Mouse (Mus musculus) left cerebral cortex, adult 9 months (tissue): ENCODE results near the gene Gm20481.
"Not testable (repeated sequence)": the region's sequence is repeated elsewhere in the genome, so short reads cannot be mapped to it uniquely, and the experiment has no call there.

Experiments used
- DNase-seq, 2 experiments: peaks; one replicate each; pipeline ENCODE4 v3.0.0; 2022; ENCODE audit warnings: low spot score in 2 of 2

The Gm20481 gene

DNA sequence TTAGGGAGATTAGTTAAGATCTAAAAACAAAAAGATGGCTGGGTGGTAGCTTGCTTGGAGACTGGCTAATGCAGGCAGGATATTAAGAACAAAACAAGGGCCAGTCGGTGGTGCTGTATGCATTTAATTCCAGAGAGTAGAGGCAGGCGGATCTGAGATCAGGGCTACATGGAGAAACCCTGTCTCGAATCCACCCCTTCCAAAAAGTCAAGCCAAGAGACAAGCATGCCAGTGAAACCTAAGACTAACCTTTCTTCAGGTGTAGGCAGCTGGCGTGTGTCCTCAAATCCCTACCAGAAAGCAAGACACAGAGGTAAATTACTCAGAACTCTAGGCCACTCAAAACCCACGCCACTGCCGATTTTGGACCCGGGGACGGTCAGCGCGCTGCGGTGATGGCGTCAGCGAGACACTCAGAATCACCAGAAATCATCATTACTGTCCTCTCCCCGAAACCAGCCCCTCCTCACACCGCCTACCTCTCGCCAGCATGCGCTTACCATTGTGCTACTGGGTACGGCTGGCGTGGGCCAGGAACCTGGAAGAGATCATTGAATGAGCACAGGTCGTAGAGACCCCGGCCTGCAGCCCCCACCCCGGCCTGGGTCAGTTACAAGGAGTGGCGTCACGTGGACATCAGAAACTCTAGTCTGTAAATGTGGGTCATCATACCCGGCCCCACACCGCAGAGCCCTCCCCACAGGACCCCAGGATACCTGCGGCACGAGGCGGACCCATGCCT is 17.9 kb upstream of the Gm20481 start:
- DNase-seq, result peak in 1 of 2 experiments; percentile 50

DNA sequence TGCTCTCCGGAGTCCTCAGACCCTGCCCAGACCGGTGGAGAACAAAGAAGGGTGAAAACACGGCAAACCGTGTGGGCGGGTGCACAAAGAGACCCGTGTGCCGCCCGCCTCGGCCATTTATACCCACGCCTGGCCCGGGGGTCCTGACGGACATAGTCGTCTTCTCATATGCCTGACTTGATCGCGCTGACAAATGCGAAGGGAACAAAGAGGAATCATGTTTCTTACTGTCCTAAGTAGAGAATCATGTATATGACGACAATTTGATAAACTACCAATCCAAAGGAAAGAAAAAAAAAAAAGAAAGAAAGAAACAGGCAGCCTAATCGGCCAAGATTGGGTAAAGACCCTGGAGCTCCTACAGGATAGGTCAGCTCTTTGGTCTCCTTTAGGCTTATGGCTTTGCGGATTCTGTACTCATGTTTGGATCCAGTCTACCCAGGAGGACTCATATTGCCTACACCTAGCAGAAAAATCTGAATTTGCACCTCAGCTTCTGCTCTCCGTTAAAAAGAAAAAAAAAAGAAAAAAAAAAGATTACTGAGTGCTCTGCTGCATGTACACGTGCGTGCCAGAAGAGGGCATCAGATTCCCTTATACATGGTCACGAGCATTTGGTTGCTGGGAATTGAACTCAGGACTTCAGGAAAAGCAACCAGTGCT is 17.2 kb upstream of the Gm20481 start:
- peak; percentile 52 to 77 for DNase-seq

DNA sequence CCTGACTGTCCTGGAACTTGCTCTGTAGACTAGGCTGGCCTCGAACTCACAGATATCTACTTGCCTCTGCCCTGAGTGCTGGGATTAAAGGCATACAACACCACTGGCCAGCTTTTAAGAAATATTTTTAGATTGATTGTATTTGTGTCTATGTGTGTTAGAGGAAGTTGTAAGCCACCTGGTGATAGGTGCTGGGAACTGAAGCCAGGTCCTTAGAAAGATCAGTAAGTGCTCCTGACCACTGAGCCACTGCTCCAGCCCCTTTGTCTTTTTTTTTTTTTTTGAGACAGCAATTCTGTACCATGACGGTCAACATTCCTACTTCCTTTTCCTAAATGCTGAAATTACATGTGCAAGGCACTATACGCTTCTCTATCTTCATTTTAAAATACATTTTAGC is 16.5 kb upstream of the Gm20481 start:
- no peak for DNase-seq

DNA sequence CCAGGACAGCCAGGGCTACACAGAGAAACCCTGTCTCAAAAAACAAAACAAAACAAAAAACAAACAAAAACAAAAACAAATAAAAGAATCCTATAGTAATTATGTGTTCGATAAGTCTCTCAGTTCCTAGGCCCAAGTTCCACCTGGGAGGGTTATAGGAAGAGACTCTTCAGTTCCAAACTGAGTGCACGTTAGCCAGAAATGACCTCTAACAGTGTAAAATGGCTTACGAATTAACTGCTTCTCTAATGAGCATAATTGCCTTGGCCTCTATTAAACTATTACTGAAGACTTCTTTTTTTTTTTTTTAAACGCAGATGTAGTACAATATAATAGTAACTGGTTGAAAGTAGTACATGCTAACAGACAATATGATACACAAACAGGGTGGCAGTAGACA is 15.8 kb upstream of the Gm20481 start:
- no peak for DNase-seq

DNA sequence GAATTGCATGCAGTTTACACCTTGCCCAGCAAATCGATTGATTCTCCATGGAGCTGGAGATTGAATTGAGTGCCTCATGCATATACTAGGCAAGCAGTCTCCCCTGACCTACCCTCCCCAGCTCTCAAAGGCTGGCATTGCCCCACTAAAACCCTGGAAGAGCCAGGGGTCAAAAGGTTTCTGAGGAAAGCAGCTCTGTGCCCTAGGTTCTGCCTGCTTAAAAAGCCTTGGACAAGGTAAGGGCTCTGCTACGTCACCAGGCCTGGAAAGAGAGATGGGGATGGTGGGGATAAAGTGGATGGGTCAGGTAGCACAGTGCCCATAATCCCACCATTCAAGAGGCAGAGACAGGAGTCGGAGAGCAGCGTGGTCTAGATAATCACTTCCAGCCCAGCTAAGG is 14.9 kb upstream of the Gm20481 start:
- no peak for DNase-seq

DNA sequence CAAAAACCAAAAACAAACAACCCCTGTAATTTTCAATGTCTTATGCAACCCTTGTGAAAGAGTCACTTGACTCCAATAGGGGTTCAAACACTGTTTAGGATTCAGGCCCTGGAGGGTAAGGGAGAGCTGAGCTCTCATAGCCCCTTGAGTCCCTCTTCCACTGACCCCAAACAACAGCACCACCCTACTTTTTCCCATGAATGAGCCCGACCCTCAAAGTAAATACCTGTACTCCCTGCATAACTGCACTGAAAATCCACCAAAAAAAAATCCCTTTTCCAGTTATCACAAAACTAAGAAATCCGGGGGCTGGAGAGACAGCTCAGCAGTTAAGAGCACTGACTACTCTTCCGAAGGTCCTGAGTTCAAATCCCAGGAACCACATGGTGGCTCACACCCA is 13.8 kb upstream of the Gm20481 start:
- DNase-seq, result no peak

DNA sequence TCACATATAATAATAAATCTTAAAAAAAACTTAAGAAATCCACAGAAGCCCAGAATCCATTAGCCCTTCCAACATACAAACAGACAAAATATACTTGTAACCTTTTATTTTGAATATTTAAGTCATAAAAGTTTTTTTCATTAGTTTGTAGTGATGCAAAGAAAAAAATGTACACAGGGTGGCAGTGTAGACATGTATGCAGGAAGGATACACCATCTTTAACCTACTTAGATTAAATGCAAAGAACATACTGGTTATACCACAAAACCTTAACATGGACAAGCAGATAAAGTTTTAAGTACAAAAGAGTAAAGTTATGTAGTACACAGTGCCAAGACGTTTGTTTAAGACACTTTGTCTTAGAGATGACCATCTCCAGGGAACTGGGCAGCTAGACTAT is 13.4 kb upstream of the Gm20481 start:
- DNase-seq, result no peak

DNA sequence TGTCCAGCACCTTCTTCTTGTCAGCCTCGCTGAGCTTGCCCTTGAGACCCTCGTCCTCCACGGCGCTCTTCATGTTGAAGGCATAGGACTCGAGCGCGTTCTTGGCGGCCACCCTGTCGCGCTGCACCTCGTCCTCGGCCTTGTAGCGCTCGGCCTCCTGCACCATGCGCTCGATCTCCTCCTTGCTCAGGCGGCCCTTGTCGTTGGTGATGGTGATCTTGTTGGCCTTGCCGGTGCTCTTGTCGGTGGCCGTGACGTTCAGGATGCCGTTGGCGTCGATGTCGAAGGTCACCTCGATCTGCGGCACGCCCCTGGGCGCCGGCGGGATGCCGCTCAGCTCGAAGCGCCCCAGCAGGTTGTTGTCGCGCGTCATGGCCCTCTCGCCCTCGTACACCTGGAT is 12.4 kb upstream of the Gm20481 start:
- not testable (repeated sequence) for DNase-seq

DNA sequence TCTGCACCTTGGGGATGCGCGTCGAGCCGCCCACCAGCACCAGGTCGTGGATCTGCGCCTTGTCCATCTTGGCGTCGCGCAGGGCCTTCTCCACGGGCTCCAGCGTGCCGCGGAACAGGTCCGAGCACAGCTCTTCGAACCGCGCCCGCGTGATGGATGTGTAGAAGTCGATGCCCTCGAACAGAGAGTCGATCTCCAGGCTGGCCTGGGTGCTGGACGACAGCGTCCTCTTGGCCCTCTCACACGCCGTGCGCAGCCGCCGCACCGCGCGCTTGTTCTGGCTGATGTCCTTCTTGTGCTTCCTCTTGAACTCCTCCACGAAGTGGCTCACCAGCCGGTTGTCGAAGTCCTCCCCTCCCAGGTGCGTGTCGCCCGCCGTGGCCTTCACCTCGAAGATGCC is 11.7 kb upstream of the Gm20481 start:
- DNase-seq, result not testable (repeated sequence)

DNA sequence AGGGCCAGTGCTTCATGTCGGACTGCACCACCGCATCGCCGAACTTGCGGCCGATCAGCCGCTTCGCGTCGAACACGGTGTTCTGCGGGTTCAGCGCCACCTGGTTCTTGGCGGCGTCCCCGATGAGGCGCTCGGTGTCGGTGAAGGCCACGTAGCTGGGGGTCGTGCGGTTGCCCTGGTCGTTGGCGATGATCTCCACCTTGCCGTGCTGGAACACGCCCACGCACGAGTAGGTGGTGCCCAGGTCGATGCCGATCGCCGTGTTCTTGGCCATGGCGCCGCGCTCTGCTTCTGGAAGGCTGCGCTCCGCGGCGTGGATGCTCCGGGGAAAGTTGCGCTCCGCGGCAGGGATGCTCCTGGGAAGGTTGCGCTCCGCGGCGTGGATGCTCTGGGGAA is 11.0 kb upstream of the Gm20481 start:
- DNase-seq, result not testable (repeated sequence)

DNA sequence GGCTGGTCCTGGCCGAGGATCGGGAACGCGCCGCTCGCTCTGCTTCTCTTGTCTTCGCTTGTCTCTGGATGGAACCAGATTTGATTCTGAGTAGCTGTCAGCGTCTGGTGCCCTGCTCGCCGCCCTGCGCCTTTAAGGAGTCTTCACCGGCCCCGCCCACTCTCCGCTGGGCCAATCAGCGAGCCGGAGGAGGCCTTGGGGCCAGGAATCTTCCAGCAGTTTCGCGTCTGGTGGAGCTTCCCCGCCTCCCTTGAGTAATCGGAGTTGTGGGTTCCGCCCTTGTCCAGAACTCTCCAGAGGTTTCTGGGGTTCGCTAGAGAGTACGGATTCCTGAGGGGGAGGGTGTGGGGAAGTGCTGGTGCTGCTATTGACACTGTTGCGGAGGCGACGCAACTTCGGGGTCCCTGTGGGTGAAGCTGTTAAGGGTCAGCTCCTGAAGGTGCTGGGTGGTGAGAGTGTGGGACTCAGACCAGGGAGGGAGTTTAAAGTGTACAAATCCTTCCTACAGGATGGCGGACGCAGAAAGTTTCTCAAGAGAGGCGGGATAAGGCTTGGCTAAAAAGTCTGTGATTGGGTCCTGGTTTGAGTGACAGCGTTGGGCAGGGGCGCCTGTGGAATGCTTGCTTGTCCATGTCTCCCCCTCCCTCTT is 10.5 kb upstream of the Gm20481 start, which contains the start of gene Hspa1b:
TSS of gene Hspa1b (minus strand) at position 109 of the 649 bp plus-strand sequence.
- peak; percentile 69 to 85 for DNase-seq

DNA sequence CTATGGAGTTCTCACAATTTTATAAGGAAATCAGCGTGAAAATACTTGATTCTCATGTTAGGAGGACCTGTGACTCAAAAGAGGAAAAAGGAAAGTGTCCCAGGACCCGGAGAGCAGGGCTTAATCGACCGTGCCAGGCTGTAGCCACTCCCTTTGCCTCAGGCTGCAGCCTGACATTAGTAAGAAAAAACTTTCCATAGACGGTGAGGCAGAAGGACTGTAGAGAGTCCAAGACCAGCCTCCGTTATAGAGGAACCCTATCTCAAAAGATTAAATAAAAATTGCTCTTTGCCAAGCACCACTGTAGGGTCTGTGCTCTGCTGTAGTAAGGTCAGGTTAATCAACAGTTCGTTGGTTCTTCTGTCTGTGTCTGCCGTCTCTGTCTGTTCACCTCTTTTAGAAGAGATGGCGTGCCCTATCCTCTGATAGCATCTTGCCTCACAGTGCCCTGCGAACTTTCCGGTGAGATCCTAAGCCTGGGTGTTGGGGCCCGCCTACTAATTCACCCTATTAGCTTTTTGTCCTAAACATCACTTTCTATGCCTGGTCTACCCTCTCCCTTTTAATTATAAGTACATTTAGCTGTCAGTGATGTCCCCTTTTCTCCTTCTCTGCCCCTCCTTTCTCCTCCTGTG is 9.7 kb upstream of the Gm20481 start:
- DNase-seq, result no peak

DNA sequence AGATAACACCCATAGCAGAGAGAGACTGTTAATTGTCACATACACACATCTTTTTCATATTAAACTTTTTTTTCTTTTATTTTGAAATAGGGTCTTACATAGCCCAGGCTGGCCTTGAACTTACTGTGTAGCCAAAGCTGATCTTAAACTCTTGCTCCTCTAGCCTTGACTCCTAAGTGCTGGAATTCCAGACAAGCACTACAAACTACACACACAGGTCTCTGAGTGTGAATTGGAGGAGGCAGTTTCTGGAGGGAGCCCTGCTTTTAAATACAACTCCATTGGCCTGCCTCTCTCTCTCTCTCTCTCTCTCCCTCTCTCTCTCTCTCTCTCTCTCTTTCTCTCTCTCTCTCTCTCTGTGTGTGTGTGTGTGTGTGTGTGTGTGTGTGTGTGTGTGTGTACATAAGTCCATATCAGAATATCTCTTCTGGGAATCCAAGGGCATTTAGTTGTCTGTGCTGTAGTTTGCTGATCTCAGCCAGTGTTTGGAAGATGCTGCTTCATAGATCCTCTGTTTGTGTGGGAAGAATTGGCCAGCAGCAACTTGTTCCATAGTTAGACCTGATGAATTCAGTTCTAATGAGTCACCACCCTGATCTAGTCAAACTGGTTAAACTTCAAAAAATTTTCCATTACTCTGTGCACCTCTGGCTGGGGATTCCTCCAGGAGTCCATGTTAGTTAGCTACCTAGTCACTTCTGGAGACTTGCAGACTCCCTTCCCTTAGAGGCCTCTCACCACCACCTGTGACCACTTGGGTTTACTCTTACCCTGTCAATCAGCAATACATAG is 8.8 kb upstream of the Gm20481 start:
- peak in 1 of 2 experiments; percentile 26 for DNase-seq

DNA sequence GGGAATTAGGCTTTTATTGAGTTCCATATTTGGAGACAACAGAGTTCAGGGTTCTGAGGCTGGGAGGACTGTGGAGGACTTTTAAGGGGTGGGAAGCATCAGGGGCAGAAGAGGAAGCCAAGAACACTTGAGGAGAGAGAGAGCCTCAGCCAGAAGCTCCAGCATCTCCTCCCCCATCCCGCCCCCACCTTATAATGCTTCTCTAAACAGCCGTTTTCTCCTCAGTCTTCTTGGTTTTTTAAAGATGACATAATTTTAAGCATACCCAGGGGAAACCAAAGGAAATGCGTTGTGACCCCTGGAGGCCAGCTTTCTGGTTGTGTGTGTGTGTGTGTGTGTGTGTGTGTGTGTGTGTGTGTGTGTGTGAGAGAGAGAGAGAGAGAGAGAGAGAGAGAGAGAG is 7.6 kb upstream of the Gm20481 start:
- no peak for DNase-seq

DNA sequence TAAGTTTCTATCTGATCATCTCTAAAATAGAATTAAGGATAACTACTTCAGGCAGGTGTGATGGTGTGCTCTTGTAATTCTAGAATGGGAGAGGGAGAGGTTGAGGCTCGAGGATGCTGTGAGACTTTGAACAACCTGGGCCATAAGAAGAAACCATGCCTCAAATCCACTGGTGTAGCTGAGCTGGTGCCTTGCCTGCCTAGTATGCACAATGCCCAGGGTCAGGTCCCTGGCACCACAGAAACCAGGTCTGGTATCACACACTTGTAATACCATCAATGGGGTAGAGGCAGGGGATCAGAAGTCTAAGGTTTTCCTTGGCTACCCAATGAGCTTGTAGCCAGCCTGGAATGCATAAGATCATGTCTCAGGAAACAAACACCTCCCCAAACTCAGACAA is 6.9 kb upstream of the Gm20481 start:
- no peak for DNase-seq

DNA sequence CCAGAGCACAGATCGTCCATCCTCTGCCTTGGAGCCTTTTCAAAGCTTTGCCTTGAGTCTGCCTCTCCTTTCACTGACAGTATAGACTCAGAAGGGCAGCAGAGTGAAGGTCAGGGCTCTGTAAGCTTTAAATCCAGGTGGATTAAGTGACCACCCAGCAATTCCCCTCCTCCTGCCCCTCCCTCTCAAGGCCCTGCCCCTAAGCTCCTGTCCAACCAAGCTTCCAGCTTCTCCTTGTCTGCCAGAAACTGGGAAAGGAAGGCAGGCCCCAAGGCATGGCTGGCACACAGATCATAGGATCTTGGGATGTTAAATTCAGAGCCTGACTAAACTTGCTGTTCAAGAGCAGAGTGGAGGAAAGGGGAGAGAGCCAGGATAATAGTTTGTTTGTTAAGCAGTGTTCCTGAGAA is 5.1 kb upstream of the Gm20481 start:
- no peak for DNase-seq

DNA sequence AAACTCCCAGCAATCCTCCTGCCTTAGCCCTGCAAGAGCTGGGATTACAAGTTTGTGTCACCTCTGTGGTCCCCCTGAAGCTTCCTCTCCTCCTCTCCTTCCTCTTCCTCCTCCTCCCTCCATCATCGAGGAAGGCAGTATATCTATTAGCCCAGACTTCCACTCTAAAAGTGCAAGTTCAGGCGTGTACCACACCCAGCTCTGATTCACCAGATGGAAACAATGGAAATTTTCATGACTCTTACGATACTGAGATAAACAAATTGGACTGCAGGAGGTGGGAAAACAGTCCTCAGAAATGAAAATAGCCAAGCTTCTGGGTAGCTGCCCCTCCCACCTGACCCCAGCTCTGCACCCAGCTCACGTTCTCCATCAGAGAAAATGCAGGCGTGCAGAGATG is 4.1 kb upstream of the Gm20481 start:
- no peak for DNase-seq

DNA sequence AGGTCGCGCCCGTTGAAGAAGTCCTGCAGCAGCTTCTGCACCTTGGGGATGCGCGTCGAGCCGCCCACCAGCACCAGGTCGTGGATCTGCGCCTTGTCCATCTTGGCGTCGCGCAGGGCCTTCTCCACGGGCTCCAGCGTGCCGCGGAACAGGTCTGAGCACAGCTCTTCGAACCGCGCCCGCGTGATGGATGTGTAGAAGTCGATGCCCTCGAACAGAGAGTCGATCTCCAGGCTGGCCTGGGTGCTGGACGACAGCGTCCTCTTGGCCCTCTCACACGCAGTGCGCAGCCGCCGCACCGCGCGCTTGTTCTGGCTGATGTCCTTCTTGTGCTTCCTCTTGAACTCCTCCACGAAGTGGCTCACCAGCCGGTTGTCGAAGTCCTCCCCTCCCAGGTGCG is 1.1 kb downstream of the Gm20481 start:
- not testable (repeated sequence) for DNase-seq

DNA sequence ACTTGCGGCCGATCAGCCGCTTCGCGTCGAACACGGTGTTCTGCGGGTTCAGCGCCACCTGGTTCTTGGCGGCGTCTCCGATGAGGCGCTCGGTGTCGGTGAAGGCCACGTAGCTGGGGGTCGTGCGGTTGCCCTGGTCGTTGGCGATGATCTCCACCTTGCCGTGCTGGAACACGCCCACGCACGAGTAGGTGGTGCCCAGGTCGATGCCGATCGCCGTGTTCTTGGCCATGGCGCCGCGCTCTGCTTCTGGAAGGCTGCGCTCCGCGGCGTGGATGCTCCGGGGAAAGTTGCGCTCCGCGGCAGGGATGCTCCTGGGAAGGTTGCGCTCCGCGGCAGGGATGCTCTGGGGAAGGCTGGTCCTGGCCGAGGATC is 2.0 kb downstream of the Gm20481 start:
- DNase-seq, result not testable (repeated sequence)

DNA sequence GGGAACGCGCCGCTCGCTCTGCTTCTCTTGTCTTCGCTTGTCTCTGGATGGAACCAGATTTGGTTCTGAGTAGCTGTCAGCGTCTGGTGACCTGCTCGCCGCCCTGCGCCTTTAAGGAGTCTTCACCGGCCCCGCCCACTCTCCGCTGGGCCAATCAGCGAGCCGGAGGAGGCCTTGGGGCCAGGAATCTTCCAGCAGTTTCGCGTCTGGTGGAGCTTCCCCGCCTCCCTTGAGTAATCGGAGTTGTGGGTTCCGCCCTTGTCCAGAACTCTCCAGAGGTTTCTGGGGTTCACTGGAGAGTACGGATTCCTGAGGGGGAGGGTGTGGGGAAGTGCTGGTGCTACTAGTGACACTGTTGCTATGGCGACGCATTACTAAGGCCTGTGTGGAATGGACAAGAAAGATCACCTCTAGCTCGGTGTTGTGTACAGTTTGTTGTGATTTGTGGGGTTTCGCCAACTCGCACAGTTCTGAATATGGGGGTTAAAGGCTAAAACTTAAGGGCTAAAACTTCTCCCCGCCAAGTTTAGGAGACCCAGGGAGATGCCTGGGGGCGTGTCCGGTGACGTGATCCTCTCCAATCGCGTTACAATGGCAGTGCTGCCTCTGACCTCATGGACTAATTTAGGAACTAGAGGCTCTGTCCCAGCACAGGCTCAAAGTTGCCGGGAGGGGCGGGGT is 2.5 kb downstream of the Gm20481 start, which contains the start of the genes Hspa1a and Hspa1l:
TSS of gene Hspa1a (minus strand) at position 88 of the 681 bp plus-strand sequence.
TSS of gene Hspa1l (plus strand) at position 635 of the 681 bp plus-strand sequence.
- peak; percentile 74 to 86 for DNase-seq
